Mouse (Mus musculus) embryonic facial prominence, embryonic 11.5 days (tissue): ENCODE measurements at regions not wholly inside any gene's neighbourhood (a gene's known extent, or its start where the extent isn't known, plus 50 kb on each side); places are given as distances from the start of the nearest gene placed in this dataset.

Experiments used
- ATAC-seq: fragments of 200-750 bp; cut with Nextera tagmentation; replicated peaks from 2 replicates; pipeline ENCODE4 v1.8.0; 2017; ENCODE audit warnings: low read depth; ENCODE audit not compliant: insufficient number of reproducible peaks, low FRiP score, low TSS enrichment
- DNase-seq: peaks from one replicate; pipeline ENCODE4 v3.0.0-alpha.2; 2015; ENCODE audit warnings: low spot score
- H3K27ac ChIP-seq: fragments of 300-500 bp; sonication (generic); replicated peaks from 2 replicates; pipeline ENCODE4 v1.5.1; 2014; ENCODE audit warnings: mild to moderate bottlenecking, low read depth, low read length, control low read depth
- H3K27me3 ChIP-seq: fragments of 300-500 bp; sonication (generic); 2 replicates; pipeline ENCODE4 v1.6.1; 2014; ENCODE audit warnings: mild to moderate bottlenecking, low read length, moderate library complexity, mixed read lengths; ENCODE audit not compliant: control insufficient read depth, insufficient read depth
- H3K36me3 ChIP-seq: fragments of 300-500 bp; sonication (generic); replicated peaks from 2 replicates; pipeline ENCODE4 v1.6.1; 2014; ENCODE audit warnings: low read depth, mild to moderate bottlenecking, low read length, moderate library complexity, mixed read lengths; ENCODE audit not compliant: control insufficient read depth, insufficient read depth
- H3K4me1 ChIP-seq: fragments of 300-500 bp; sonication (generic); 2 replicates; pipeline ENCODE4 v1.6.1; 2014; ENCODE audit warnings: low read length, mixed read lengths; ENCODE audit not compliant: control insufficient read depth, insufficient read depth
- H3K4me2 ChIP-seq: fragments of 300-500 bp; sonication (generic); 2 replicates; pipeline ENCODE4 v1.6.1; 2014; ENCODE audit warnings: low read depth, mild to moderate bottlenecking, control low read depth, low read length, moderate library complexity
- H3K4me3 ChIP-seq: fragments of 300-500 bp; sonication (generic); 2 replicates; pipeline ENCODE4 v1.5.1; 2014; ENCODE audit warnings: low read depth, low read length, control low read depth
- H3K9ac ChIP-seq: fragments of 300-500 bp; sonication (generic); replicated peaks from 2 replicates; pipeline ENCODE4 v1.6.1; 2014; ENCODE audit warnings: mild to moderate bottlenecking, control low read depth, low read length
- H3K9me3 ChIP-seq: fragments of 300-500 bp; sonication (generic); replicated peaks from 2 replicates; pipeline ENCODE4 v1.6.1; 2016; ENCODE audit warnings: mild to moderate bottlenecking, low read length, inconsistent platforms, mixed read lengths; ENCODE audit not compliant: control insufficient read depth
- WGBS: fragments of 180-500 bp; shearing (Covaris S2); extraction: QIAGEN DNeasy Blood & Tissue Kit; methylation state at CpG from one replicate; pipeline ENCODE4 v1.1.7; 2014; 5-methylcytosine and 5-hydroxymethylcytosine counted together

GRCm38 (mm10) chr10:96188168-96188567, 51.8 kb downstream of the Gm5426 start:
- H3K9ac ChIP-seq: no peak overlapping the region
- 66% methylated on average over 7 of the region's 7 CpGs for WGBS
- H3K9me3 ChIP-seq: no peaks in the 10 kb centered on the region
- no peak for DNase-seq
- no peaks in the 10 kb centered on the region for H3K4me1 ChIP-seq
- H3K4me3 ChIP-seq: no peak overlapping the region
- no peak for ATAC-seq
- no peak overlapping the region for H3K27ac ChIP-seq
- no peaks in the 10 kb centered on the region for H3K36me3 ChIP-seq
- H3K4me2 ChIP-seq: no peak overlapping the region
- H3K27me3 ChIP-seq: no peaks in the 10 kb centered on the region

- WGBS: 75% methylated on average over 10 of the region's 10 CpGs
- DNase-seq (no peak), ATAC-seq (no peak)
- H3K9ac ChIP-seq: no peak overlapping the region
- no peak overlapping the region for H3K27ac ChIP-seq
- H3K36me3 ChIP-seq: no peaks in the 10 kb centered on the region
- H3K4me3 ChIP-seq: no peak overlapping the region
- no peaks in the 10 kb centered on the region for H3K27me3 ChIP-seq
- H3K4me1 ChIP-seq: no peaks in the 10 kb centered on the region
- H3K4me2 ChIP-seq: no peak overlapping the region
- no peaks in the 10 kb centered on the region for H3K9me3 ChIP-seq
Observed at GRCm38 (mm10) chr10:96190168-96190987, 54.0 kb downstream of the Gm5426 start.

- H3K36me3 ChIP-seq: no peaks in the 10 kb centered on the region
- no peak overlapping the region for H3K4me3 ChIP-seq
- ATAC-seq (no peak), DNase-seq (no peak)
- 82% methylated on average over 27 of the region's 27 CpGs for WGBS
- H3K9me3 ChIP-seq: no peaks in the 10 kb centered on the region
- no peak overlapping the region for H3K27ac ChIP-seq
- H3K27me3 ChIP-seq: no peaks in the 10 kb centered on the region
- no peak overlapping the region for H3K4me2 ChIP-seq
- H3K9ac ChIP-seq: no peak overlapping the region
- no peaks in the 10 kb centered on the region for H3K4me1 ChIP-seq
Observed at GRCm38 (mm10) chr10:96200932-96201641, 64.7 kb downstream of the Gm5426 start.

- H3K4me3 ChIP-seq: no peak overlapping the region
- DNase-seq: no peak
- no peaks in the 10 kb centered on the region for H3K4me1 ChIP-seq
- no peak overlapping the region for H3K4me2 ChIP-seq
- WGBS: 40% methylated on average over 6 of the region's 6 CpGs
- no peak overlapping the region for H3K9ac ChIP-seq
- H3K9me3 ChIP-seq: no peaks in the 10 kb centered on the region
- ATAC-seq: no peak
- H3K36me3 ChIP-seq: no peaks in the 10 kb centered on the region
- H3K27me3 ChIP-seq: no peaks in the 10 kb centered on the region
- H3K27ac ChIP-seq: no peak overlapping the region
Observed at GRCm38 (mm10) chr10:96201891-96202290, 65.5 kb downstream of the Gm5426 start.

GRCm38 (mm10) chr10:96202871-96203270, 66.5 kb downstream of the Gm5426 start:
- Histone ChIP-seq H3K9me3 (no peaks in the 10 kb centered on the region), H3K27ac (no peak overlapping the region), H3K4me1 (no peaks in the 10 kb centered on the region), H3K9ac (no peak overlapping the region), H3K4me3 (no peak overlapping the region), H3K27me3 (no peaks in the 10 kb centered on the region), H3K4me2 (no peak overlapping the region), H3K36me3 (no peaks in the 10 kb centered on the region)
- no peak for DNase-seq
- ATAC-seq: no peak

DNA sequence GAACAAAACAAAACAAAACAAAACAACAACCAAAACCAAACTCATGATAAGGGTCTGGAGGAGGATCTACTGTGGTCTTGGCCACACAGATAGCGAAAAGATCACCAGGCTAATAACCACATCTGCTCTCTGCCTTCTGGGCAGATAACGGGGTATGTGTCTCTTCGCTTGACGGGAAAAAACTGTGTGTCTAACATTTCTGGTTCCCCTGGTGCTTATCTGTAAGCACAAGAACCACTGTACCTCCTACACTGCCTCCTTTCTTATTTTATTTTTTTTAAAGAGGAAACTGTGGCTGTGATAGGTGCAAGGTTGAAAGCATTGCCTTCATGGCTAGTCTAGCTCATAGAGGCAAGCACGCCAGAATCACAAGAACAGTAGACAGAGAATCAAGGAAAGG, 67.8 kb downstream of the Gm5426 start:
- whole genome bisulfite sequencing: 92% methylated on average over 5 of the region's 5 CpGs
- no peaks in the 10 kb centered on the region for H3K9me3 ChIP-seq
- no peaks in the 10 kb centered on the region for H3K4me1 ChIP-seq
- H3K4me2 ChIP-seq: no peak overlapping the region
- H3K36me3 ChIP-seq: no peaks in the 10 kb centered on the region
- no peak for DNase-seq
- H3K9ac ChIP-seq: no peak overlapping the region
- no peaks in the 10 kb centered on the region for H3K27me3 ChIP-seq
- no peak for ATAC-seq
- no peak overlapping the region for H3K4me3 ChIP-seq
- H3K27ac ChIP-seq: no peak overlapping the region

- H3K9me3 ChIP-seq: no peaks in the 10 kb centered on the region
- no peaks in the 10 kb centered on the region for H3K27me3 ChIP-seq
- H3K9ac ChIP-seq: no peak overlapping the region
- H3K4me2 ChIP-seq: no peak overlapping the region
- no peak for DNase-seq
- no peak overlapping the region for H3K4me3 ChIP-seq
- no peak for ATAC-seq
- H3K4me1 ChIP-seq: no peaks in the 10 kb centered on the region
- H3K36me3 ChIP-seq: no peaks in the 10 kb centered on the region
- 75% methylated on average over 5 of the region's 5 CpGs for WGBS
- H3K27ac ChIP-seq: no peak overlapping the region
Observed at GRCm38 (mm10) chr10:96209171-96209570, 72.8 kb downstream of the Gm5426 start.

GRCm38 (mm10) chr10:96211189-96211588, 74.8 kb downstream of the Gm5426 start:
- Histone ChIP-seq H3K27me3 (no peaks in the 10 kb centered on the region), H3K27ac (no peak overlapping the region), H3K36me3 (no peaks in the 10 kb centered on the region), H3K4me3 (no peak overlapping the region), H3K4me1 (no peaks in the 10 kb centered on the region), H3K4me2 (no peak overlapping the region), H3K9me3 (no peaks in the 10 kb centered on the region), H3K9ac (no peak overlapping the region)
- ATAC-seq: no peak
- 82% methylated on average over 7 of the region's 7 CpGs for WGBS
- no peak for DNase-seq
